Mouse (Mus musculus) inflammation-experienced regulatory T-cells, adult 6 months (primary cell): ENCODE data around the gene Rabep1. TPM values are rescaled to one million over a fixed set of nuclear protein-coding genes. Genes with fewer than 3 reads are reported as not detected.

Experiments
- ATAC-seq: one replicate; pipeline ENCODE4 v1.8.0; 2017
- polyA plus RNA-seq, 3 experiments: library from polyadenylated mRNA; unstranded; fragments of 100-300 nt; shearing (Covaris generic); gene quantifications; one replicate each; pipeline ENCODE4 v1.2.1; 2017

The Rabep1 gene
- polyA plus RNA-seq, 3 experiments from 2014 or later = 9.9 to 13.0 (median 11.4) TPM

DNA sequence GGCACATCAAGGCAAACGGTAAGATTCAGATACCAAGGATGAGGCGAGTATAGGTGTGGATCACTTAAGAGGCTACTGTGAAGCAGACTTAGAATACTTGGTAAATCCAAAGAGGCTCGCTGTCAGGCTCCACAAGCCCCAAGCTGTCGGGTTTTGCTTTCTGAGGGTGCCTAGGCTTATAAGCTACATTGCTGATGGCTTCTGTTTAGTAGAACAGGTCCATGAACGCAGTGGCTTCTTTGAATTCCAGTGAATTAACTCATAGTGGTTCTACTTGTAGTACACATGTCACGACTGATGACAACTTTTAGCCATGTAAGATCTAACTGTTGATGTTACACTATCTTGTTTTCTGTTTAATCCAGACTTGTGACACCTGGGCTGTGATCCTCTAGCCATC, 132.7 kb downstream of the Rabep1 start:
- no peak for ATAC-seq

- ATAC-seq = no peak
Measured at GRCm38 (mm10) chr11:70980232-70980631, 135.7 kb downstream of the Rabep1 start.

DNA sequence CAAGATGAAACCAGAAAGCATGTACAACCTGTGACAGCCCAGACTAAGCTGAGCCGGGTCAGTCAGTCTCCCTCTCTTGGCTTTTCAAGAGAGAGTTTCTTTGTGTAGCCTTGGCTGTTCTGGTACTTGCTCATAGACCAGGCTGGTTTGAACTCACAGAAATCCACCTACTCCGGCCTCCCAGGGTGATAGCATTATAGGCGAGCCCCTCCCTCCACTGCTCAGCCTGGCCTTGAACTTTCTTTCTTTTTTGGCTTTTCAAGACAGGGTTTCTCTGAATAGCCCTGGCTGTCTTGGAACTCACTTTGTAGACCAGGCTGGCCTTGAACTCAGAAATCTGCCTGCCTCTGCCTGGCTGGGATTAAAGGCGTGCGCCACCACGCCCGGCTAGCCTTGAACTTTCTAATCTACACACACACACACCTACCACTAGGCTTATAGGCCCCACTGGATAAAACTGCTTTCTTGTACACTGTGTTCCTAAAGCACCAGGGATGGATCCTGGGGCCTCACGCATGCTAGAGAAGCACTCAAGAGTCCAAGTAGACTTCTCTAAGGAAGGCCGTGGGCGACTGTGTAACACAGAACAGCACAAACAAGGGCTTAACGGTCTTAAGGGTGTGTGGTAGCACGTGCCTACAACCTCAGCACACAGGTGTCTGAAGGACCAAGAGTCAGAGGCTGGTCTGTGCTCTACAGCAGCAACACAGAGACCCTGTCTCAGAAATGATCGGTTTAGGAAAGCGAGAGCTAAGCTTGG, 136.4 kb downstream of the Rabep1 start:
- no peak for ATAC-seq

GRCm38 (mm10) chr11:70982030-70982429, 137.5 kb downstream of the Rabep1 start:
- ATAC-seq = no peak

DNA sequence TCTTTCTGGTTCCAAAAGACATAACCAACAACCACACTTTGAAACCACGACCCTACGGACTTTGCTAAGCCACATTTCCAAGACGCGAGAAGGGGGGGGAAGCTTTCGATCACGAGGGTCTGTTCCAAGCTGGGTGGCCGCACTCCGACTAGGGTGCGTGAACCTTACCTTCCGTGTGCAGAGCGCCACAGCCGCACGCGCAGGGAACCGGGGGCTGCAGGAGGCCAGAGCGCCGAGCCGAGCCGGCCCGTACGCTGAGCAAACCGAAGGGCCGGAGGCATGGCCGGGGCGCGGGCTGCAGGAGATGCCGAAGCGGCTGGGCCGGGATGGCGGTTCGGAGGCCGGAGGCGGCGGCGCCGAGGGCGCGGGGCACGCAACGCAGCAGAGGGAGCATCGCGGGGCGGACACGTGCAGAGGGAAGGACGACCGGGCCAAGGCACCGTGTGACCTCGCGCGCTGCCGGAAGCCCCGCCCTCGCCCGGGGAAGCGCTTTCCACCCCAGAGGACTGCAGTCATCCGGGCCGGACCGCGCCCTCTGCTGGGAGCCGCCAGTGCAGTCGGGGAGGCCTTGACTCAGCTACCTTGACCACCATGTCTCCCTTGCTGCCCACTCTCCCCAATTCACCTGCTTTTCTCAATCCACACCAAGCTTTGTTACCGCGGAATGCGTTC, 138.1 kb downstream of the Rabep1 start, which contains the start of gene C1qbp:
C1qbp (minus strand) TSS at position 470 of the 672 bp plus-strand sequence.
- ATAC-seq = peak; percentile 92

Other genes with a start within 250 kb of the Rabep1 start
- gene 4930544D05Rik, start 228.9 kb upstream of the Rabep1 start, polyA plus RNA-seq = not detected
- gene Chrne, start 225.6 kb upstream of the Rabep1 start, polyA plus RNA-seq = 1 to 10 TPM in 1 of 3 experiments, under 1 TPM in 2; 0.51 to 3.0 (median 0.78) TPM
- under 1 TPM; 0.17 to 0.69 (median 0.21) TPM for gene Gp1ba, start 205.7 kb upstream of the Rabep1 start, polyA plus RNA-seq
- 100 to 1,000 TPM; 276 to 454 (median 423) TPM for gene Rnf167, start 197.5 kb upstream of the Rabep1 start, polyA plus RNA-seq
- 100 to 1,000 TPM in 2 of 3 experiments, 10 to 100 TPM in 1; 85.3 to 111 (median 111) TPM for gene Slc25a11, start 197.3 kb upstream of the Rabep1 start, polyA plus RNA-seq
- 1,000 to 10,000 TPM; 3,037 to 4,758 (median 3,214) TPM for gene Pfn1, start 190.1 kb upstream of the Rabep1 start, polyA plus RNA-seq
- 10 to 100 TPM in 2 of 3 experiments, 1 to 10 TPM in 1; 6.2 to 27.4 (median 21.7) TPM for gene Eno3, start 187.6 kb upstream of the Rabep1 start, polyA plus RNA-seq
- 100 to 1,000 TPM; 131 to 155 (median 137) TPM for gene Spag7, start 175.4 kb upstream of the Rabep1 start, polyA plus RNA-seq
- 10 to 100 TPM; 11.5 to 17.1 (median 12.8) TPM for gene Camta2, start 156.7 kb upstream of the Rabep1 start, polyA plus RNA-seq
- 1 to 10 TPM in 1 of 3 experiments, under 1 TPM in 1, not detected in 1; 0.44 to 1.0 TPM for gene Inca1, start 144.6 kb upstream of the Rabep1 start, polyA plus RNA-seq
- 1 to 10 TPM in 2 of 3 experiments, under 1 TPM in 1; 0.99 to 2.0 (median 1.3) TPM for gene Kif1c, start 144.2 kb upstream of the Rabep1 start, polyA plus RNA-seq
- gene Zfp3, start 80.6 kb upstream of the Rabep1 start, polyA plus RNA-seq = 1 to 10 TPM; 3.4 to 5.8 (median 4.6) TPM
- gene Scimp, start 32.2 kb upstream of the Rabep1 start, polyA plus RNA-seq = 1 to 10 TPM in 1 of 3 experiments, under 1 TPM in 1, not detected in 1; 0.67 to 1.1 TPM
- 10 to 100 TPM; 68.9 to 98.8 (median 83.6) TPM for gene Nup88, start 125.2 kb downstream of the Rabep1 start, polyA plus RNA-seq
- gene Rpain, start 125.4 kb downstream of the Rabep1 start, polyA plus RNA-seq = 10 to 100 TPM; 60.7 to 75.8 (median 72.5) TPM
- 10 to 100 TPM; 12.6 to 27.5 (median 15.5) TPM for gene C1qbp, start 138.2 kb downstream of the Rabep1 start, polyA plus RNA-seq
- gene Dhx33, start 159.7 kb downstream of the Rabep1 start, polyA plus RNA-seq = 1 to 10 TPM; 4.8 to 6.8 (median 6.2) TPM
- gene Mis12, start 174.8 kb downstream of the Rabep1 start, polyA plus RNA-seq = 10 to 100 TPM; 16.3 to 21.6 (median 20.3) TPM
- gene Derl2, start 175.1 kb downstream of the Rabep1 start, polyA plus RNA-seq = 100 to 1,000 TPM; 114 to 184 (median 122) TPM
- gene 6330403K07Rik, start 188.7 kb downstream of the Rabep1 start, polyA plus RNA-seq = 10 to 100 TPM; 10.7 to 20.4 (median 17.8) TPM